Mouse (Mus musculus) CH12.LX (cell line): ENCODE measurements at regions not wholly inside any gene's neighbourhood (a gene's known extent, or its start where the extent isn't known, plus 50 kb on each side); places are given as distances from the start of the nearest gene placed in this dataset.

Experiments used
- DNase-seq: peaks from one replicate; pipeline ENCODE4 v3.0.0-alpha.2; 2013; ENCODE audit errors: extremely low read depth
- H3K27ac ChIP-seq: 2 replicates; pipeline ENCODE4 v1.5.1; 2012; ENCODE audit warnings: low read depth, mild to moderate bottlenecking, control low read depth, moderate library complexity; ENCODE audit not compliant: insufficient read depth
- H3K27me3 ChIP-seq: replicated peaks from 2 replicates; pipeline ENCODE3; 2012; ENCODE audit warnings: inconsistent platforms
- H3K36me3 ChIP-seq, 2 experiments: replicated peaks in 1 of 2; 2 replicates each; pipeline versions ENCODE3 to v1.6.1; 2012; ENCODE audit warnings: inconsistent platforms in 1 of 2, low read length in 1 of 2, mild to moderate bottlenecking in 1 of 2, mixed read lengths in 1 of 2, moderate library complexity in 1 of 2; ENCODE audit not compliant: control insufficient read depth in 1 of 2, insufficient read depth in 1 of 2
- H3K4me1 ChIP-seq, 2 experiments: 2 replicates each; pipeline ENCODE4 v1.6.1; 2012; ENCODE audit warnings: inconsistent platforms in 1 of 2, moderate library complexity in 1 of 2; ENCODE audit not compliant: insufficient read depth in 2 of 2, control insufficient read depth in 1 of 2
- H3K4me2 ChIP-seq: 2 replicates; pipeline ENCODE4 v1.6.1; 2012; ENCODE audit warnings: low read depth, mild to moderate bottlenecking, control low read depth; ENCODE audit not compliant: poor library complexity, insufficient read depth, severe bottlenecking
- H3K4me3 ChIP-seq, 3 experiments: fragments of 150-350 bp in 1 of 3; sonication (generic) in 1 of 3; replicated peaks in 1 of 3; 2 replicates each; pipeline versions ENCODE3 to v1.5.1; 2011 to 2012; ENCODE audit warnings: low read depth in 2 of 3, low read length in 2 of 3, mild to moderate bottlenecking in 2 of 3, moderate library complexity in 2 of 3, control low read depth in 1 of 3, improper control_type of control experiment in 1 of 3, inconsistent platforms in 1 of 3, mixed read lengths in 1 of 3; ENCODE audit not compliant: poor library complexity in 1 of 3
- H3K79me2 ChIP-seq: replicated peaks from 2 replicates; pipeline ENCODE4 v1.6.1; 2012; ENCODE audit warnings: mild to moderate bottlenecking, moderate library complexity; ENCODE audit not compliant: control insufficient read depth, poor library complexity, insufficient read depth, severe bottlenecking; ENCODE audit errors: extremely low read depth
- H3K9ac ChIP-seq: 2 replicates; pipeline ENCODE4 v1.6.1; 2012; ENCODE audit warnings: low read depth, mild to moderate bottlenecking, control low read depth, moderate library complexity; ENCODE audit not compliant: insufficient read depth
- H3K9me3 ChIP-seq: replicated peaks from 2 replicates; pipeline ENCODE3; 2012; ENCODE audit warnings: low read length, inconsistent platforms, mixed read lengths
- BHLHE40 ChIP-seq: IDR thresholded peaks from 2 replicates; pipeline ENCODE4 v1.6.1; 2011; ENCODE audit warnings: mild to moderate bottlenecking, low read depth, low read length, improper control_type of control experiment
- CTCF ChIP-seq, 2 experiments: IDR thresholded peaks in 1 of 2; conservative IDR thresholded peaks in 1 of 2; 2 replicates each; pipeline ENCODE4 v1.5.1; 2011 to 2012; ENCODE audit warnings: low read depth in 2 of 2, low read length in 2 of 2, improper control_type of control experiment in 1 of 2, inconsistent platforms in 1 of 2, mild to moderate bottlenecking in 1 of 2, moderate library complexity in 1 of 2
- E2F4 ChIP-seq: IDR thresholded peaks from 2 replicates; pipeline ENCODE4 v1.6.1; 2011; ENCODE audit warnings: low read depth, low read length, improper control_type of control experiment; ENCODE audit not compliant: insufficient replicate concordance
- GABPA ChIP-seq: IDR thresholded peaks from 2 replicates; pipeline ENCODE4 v1.6.1; 2012; ENCODE audit warnings: low read depth, low read length, improper control_type of control experiment, inconsistent platforms; ENCODE audit not compliant: insufficient replicate concordance
- HCFC1 ChIP-seq: IDR thresholded peaks from 2 replicates; pipeline ENCODE4 v1.6.1; 2012; ENCODE audit warnings: low read depth, mild to moderate bottlenecking, inconsistent platforms, low read length, improper control_type of control experiment
- IRF4 ChIP-seq: IDR thresholded peaks from 2 replicates; pipeline ENCODE4 v1.6.1; 2014; ENCODE audit warnings: low read depth, mild to moderate bottlenecking, inconsistent platforms, low read length, improper control_type of control experiment
- JUN ChIP-seq: IDR thresholded peaks from 2 replicates; pipeline ENCODE4 v1.6.1; 2011; ENCODE audit warnings: low read depth, mild to moderate bottlenecking, low read length, improper control_type of control experiment, moderate library complexity; ENCODE audit not compliant: insufficient read depth
- JUND ChIP-seq: conservative IDR thresholded peaks from 2 replicates; pipeline ENCODE4 v1.6.1; 2011; ENCODE audit warnings: low read depth, low read length, improper control_type of control experiment
- MAZ ChIP-seq: IDR thresholded peaks from 2 replicates; pipeline ENCODE4 v1.6.1; 2012; ENCODE audit warnings: low read depth, mild to moderate bottlenecking, inconsistent platforms, low read length, improper control_type of control experiment, moderate library complexity
- NELFE ChIP-seq: IDR thresholded peaks from 2 replicates; pipeline ENCODE4 v1.6.1; 2011; ENCODE audit warnings: low read depth, low read length, improper control_type of control experiment
- POLR2A ChIP-seq: IDR thresholded peaks from 2 replicates; pipeline ENCODE4 v1.6.1; 2011; ENCODE audit warnings: low read depth, mild to moderate bottlenecking, improper control_type of control experiment, low read length
- RAD21 ChIP-seq: IDR thresholded peaks from 2 replicates; pipeline ENCODE4 v1.6.1; 2011; ENCODE audit warnings: low read depth, mild to moderate bottlenecking, low read length, improper control_type of control experiment, moderate library complexity
- SIN3A ChIP-seq: IDR thresholded peaks from 2 replicates; pipeline ENCODE4 v1.6.1; 2012; ENCODE audit warnings: low read length, improper control_type of control experiment, inconsistent platforms
- SMC3 ChIP-seq: IDR thresholded peaks from 2 replicates; pipeline ENCODE4 v1.6.1; 2011; ENCODE audit warnings: low read depth, low read length, improper control_type of control experiment
- USF1 ChIP-seq: IDR thresholded peaks from 2 replicates; pipeline ENCODE4 v1.6.1; 2014; ENCODE audit warnings: low read depth, mild to moderate bottlenecking, inconsistent platforms, low read length, improper control_type of control experiment
- dilution Hi-C: fragments of 300-500 bp; cut with MboI; formaldehyde crosslinking; loops from 2 replicates; pipeline ENCODE4 v1.14.3; 2020; ENCODE audit warnings: low sequenced_read_pairs; ENCODE audit not compliant: extremely low pct_unique_long_range_greater_than_20kb, extremely low pct_ligation_motif_present
- in situ Hi-C: fragments of 300-500 bp; cut with MboI; formaldehyde crosslinking; loops from 3 replicates; pipeline ENCODE4 v1.14.3; 2019; ENCODE audit warnings: low sequenced_read_pairs, low pct_ligation_motif_present, low pct_unique_long_range_greater_than_20kb, mixed read lengths

GRCm38 (mm10) chr4:39528661-39529060, 78.6 kb downstream of the 1700009N14Rik start:
- no peaks in the 10 kb centered on the region for H3K79me2 ChIP-seq
- no peak overlapping the region for H3K27ac ChIP-seq
- no peak for TF ChIP-seq GABPA
- no peak for TF ChIP-seq MAZ
- no peak for TF ChIP-seq E2F4
- dilution Hi-C loops (no loop called here), in situ Hi-C loops (no loop called here)
- H3K9me3 ChIP-seq, result peaks cover 2% of the 10 kb centered on the region
- H3K27me3 ChIP-seq, result no peaks in the 10 kb centered on the region
- DNase-seq, result no peak
- no peak overlapping the region for H3K4me3 ChIP-seq
- no peaks in the 10 kb centered on the region for H3K4me1 ChIP-seq
- H3K36me3 ChIP-seq, result no peaks in the 10 kb centered on the region
- H3K9ac ChIP-seq, result no peak overlapping the region
- no peak overlapping the region for H3K4me2 ChIP-seq

GRCm38 (mm10) chr4:39556101-39556763, 106.1 kb downstream of the 1700009N14Rik start:
- no peak for TF ChIP-seq JUND
- TF ChIP-seq SIN3A, result no peak
- no peak for TF ChIP-seq BHLHE40
- TF ChIP-seq POLR2A, result no peak
- TF ChIP-seq RAD21, result no peak
- no peak for TF ChIP-seq SMC3
- TF ChIP-seq HCFC1, result no peak
- TF ChIP-seq MAZ, result no peak
- TF ChIP-seq GABPA, result no peak
- no peak for TF ChIP-seq JUN
- TF ChIP-seq CTCF (conservative IDR thresholded peaks at IDR 0.05 in 1 of 2, IDR thresholded peaks at IDR 0.05 in 1 of 2; ENCODE audit: low read depth in 2 of 2, low read length in 2 of 2), result no peak
- no peak for TF ChIP-seq IRF4
- TF ChIP-seq USF1, result no peak
- no peak for TF ChIP-seq NELFE
- Histone ChIP-seq H3K79me2 (no peaks in the 10 kb centered on the region), H3K36me3 (no peaks in the 10 kb centered on the region), H3K4me2 (no peak overlapping the region), H3K4me1 (no peaks in the 10 kb centered on the region), H3K9ac (no peak overlapping the region), H3K27ac (no peak overlapping the region), H3K4me3 (no peak overlapping the region), H3K9me3 (peaks cover 5% of the 10 kb centered on the region), H3K27me3 (no peaks in the 10 kb centered on the region)
- dilution Hi-C loops, result no loop called here
- DNase-seq, result no peak
- in situ Hi-C loops, result no loop called here
